15 mouse cellular contexts compared by ENCODE assay signal in genomic region chr17:12727748-12728147, GRCm38 (mm10). TPM values are rescaled to one million over a fixed set of nuclear protein-coding genes. Genes with fewer than 3 reads are reported as not detected.
"Had no signal": no experiment of that assay in that cellular context is flagged by ENCODE, and none has a peak within 500 bp of the region (broad histone marks: within the 10 kb centered on the region; RNA-seq: fewer than 3 reads in every experiment).

No protein-coding gene starts in this region.

- DNase-seq: kidney, adult 2 months; kidney, postnatal 25 days; lung, embryonic 14.5 days; lung, postnatal 10 days; lung, postnatal 4 days; midbrain, embryonic 14.5 days; right cerebral cortex, adult 18-20 months; thymus, adult 18-20 months; thymus, postnatal 36 days had no signal

- H3K4me2 ChIP-seq: liver, embryonic 12.5 days; lung, embryonic 14.5 days; neural tube, embryonic 15.5 days had no signal

- H3K9me3 ChIP-seq: liver, embryonic 12.5 days; midbrain, embryonic 10.5 days; neural tube, embryonic 15.5 days had no signal

- H3K4me1 ChIP-seq: midbrain, embryonic 10.5 days had no signal

- ATAC-seq: liver, embryonic 12.5 days had no signal

- H3K4me3 ChIP-seq: liver, embryonic 12.5 days; midbrain, embryonic 10.5 days; myocyte; neural tube, embryonic 15.5 days had no signal

- H3K9ac ChIP-seq: liver, embryonic 12.5 days; lung, embryonic 14.5 days; neural tube, embryonic 15.5 days had no signal

- H3K27me3 ChIP-seq: liver, embryonic 12.5 days; neural tube, embryonic 15.5 days had no signal

- H3K27ac ChIP-seq: liver, embryonic 12.5 days; midbrain, embryonic 10.5 days; neural tube, embryonic 15.5 days had no signal

RNA-seq across cellular contexts. Expression of gene Slc22a1, which starts 52.1 kb away (rescaled TPM):
- polyA plus RNA-seq: liver, embryonic 12.5 days; liver, embryonic 16.5 days; midbrain, embryonic 10.5 days; midbrain, embryonic 14.5 days; myocyte; neural tube, embryonic 11.5 days; neural tube, embryonic 15.5 days had no signal
